Mouse (Mus musculus) WW6 (cell line): Measurements from ENCODE around the gene Cdkn3.
"Not testable (repeated sequence)": the region's sequence is repeated elsewhere in the genome, so short reads cannot be mapped to it uniquely, and the experiment has no call there.

ENCODE experiments used
- DNase-seq: peaks from one replicate; pipeline ENCODE4 v3.0.0-alpha.2; 2013; ENCODE audit warnings: low read depth, low spot score

Gene Cdkn3

GRCm38 (mm10) chr14:46760355-46761029 is at the start of gene Cdkn3:
Gene Cdkn3, plus strand, starts transcription at chr14:46760541.
- DNase-seq, result peak; percentile 75

DNA sequence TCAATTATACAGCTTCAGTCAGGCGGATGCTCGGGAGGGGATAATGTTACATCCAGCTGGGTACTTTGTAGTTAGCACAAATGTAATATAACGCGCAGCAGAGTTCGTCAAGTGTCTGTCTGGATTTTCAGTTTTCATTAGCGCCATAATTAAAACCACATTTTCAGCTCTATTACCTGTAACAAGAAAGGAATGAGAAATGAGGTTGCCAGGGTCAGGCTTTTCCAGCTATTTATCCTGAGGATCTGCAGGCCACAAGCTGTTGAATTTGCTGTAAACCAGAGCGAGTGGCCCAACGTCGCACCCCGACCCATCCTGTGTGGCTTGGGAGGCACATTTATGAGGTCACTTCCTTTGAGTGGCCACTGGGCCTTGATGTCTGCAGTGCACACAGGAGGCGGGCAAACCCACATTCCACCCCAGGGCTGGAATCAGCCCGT is 41.8 kb upstream of the Cdkn3 start:
- no peak for DNase-seq

DNA sequence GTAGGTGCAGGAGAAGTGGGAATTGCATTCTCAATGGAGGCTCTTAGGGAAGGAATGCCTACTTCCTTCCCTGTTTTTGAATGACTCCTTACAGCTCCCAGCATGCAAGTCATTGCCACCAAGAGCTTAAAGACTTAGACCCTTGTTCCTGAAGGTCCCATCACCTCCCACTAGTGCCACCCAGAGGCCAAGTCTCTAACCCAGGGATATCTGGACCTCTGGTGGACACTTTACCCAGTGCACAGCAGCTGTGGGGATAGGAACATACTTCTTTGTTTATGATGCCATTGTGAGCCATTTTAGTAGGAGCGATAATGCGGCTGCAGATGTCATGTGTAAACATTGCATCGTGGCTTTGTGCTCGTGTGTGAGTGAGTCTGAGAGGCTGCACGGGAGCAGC is 38.3 kb upstream of the Cdkn3 start:
- DNase-seq, result no peak

DNA sequence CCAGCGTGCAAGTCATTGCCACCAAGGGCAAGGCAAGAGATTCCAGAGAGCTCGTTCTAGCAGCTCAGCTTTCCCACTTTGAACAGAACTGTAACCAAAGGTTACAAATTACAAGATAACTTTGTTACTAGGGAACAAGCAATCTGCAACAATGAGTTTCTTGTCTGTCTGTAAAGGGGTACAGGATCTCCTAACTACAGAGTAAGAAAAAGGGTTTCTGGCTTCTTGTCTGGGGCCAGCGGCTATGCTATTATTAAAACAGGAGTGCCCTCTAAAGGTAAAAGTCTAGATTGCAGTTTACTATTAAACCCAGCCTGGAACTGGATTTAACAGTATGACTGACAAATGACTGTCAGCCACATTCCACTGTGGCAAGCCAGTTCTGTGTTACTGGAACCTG is 36.5 kb upstream of the Cdkn3 start:
- no peak for DNase-seq

DNA sequence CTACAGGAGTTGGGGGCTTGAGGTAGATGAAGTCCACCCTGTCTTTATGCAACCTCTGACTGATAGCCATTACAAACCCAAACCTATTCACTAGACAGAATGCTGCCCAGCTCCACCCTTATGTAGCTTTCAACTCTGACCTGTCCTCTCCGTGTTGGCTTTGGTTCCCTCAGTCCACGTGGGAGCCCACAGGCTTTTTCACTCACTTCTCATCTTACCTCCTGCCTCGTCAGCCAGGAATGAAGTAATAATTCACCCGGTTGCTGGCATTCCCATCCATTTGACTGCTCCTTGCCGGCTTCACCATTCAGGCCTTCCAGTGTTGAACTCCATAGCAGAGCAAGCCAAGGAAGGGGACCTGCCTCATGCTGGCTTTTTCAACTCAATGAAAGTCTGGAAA is 35.4 kb upstream of the Cdkn3 start:
- no peak for DNase-seq

- no peak for DNase-seq
Measured at GRCm38 (mm10) chr14:46725743-46726142, 34.6 kb upstream of the Cdkn3 start.

- DNase-seq, result no peak
Measured at GRCm38 (mm10) chr14:46734262-46734661, 26.1 kb upstream of the Cdkn3 start.

DNA sequence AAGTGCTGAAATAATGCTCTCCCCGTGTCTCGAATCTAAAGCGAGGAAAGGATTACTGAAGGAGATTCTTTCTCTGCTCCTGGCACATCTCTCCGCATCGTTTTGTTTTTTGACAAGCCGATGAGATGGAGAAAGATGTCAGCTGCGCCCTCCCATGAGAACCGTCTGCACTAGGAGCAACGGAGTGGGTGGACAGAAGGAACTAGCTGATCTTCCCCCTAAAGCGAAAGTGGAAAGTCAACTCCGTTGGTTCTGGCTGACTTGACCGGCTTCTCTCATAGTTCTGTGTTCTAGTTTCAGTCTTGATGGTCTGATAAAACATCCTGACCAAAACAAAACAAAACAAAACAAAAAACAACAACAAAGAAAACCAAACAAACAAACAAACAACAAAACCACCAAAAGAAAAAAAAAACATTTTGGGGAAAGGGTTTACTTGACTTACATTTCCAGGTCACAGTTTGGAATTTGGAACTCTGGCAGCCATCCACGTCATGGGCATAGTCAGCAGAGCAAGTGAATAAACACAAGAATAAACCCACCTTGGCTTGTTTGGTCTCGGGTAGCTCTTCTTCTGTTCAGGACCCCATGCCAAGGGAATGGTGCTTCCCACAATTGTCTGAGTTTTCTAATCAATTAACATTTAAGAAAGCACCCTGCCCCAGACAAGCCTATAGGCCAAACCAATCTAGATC is 25.4 kb upstream of the Cdkn3 start:
- DNase-seq, result no peak

- no peak for DNase-seq
Measured at GRCm38 (mm10) chr14:46736366-46736765, 24.0 kb upstream of the Cdkn3 start.

GRCm38 (mm10) chr14:46737346-46737745 is 23.0 kb upstream of the Cdkn3 start:
- not testable (repeated sequence) for DNase-seq

DNA sequence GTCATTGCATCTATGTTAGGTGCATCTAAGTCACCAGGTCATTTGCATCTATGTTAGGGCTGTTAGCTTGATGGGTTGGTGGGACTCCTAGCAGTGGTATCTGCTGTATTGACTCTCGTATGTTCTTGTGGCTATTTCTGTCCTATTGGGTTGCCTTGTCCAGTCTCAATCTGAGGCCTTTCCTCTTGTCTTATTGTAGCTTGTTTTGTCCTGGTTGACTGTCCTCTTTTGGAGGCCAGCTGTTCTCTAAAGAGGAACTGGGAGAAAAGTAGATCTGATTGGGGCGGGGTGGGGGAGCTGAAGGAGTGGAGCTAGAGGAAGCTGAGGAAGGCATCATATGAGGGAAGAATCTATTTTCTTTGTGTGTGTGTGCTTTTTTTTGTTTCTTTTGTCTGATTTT is 17.7 kb upstream of the Cdkn3 start:
- no peak for DNase-seq

- DNase-seq, result no peak
Measured at GRCm38 (mm10) chr14:46745413-46745812, 14.9 kb upstream of the Cdkn3 start.

DNA sequence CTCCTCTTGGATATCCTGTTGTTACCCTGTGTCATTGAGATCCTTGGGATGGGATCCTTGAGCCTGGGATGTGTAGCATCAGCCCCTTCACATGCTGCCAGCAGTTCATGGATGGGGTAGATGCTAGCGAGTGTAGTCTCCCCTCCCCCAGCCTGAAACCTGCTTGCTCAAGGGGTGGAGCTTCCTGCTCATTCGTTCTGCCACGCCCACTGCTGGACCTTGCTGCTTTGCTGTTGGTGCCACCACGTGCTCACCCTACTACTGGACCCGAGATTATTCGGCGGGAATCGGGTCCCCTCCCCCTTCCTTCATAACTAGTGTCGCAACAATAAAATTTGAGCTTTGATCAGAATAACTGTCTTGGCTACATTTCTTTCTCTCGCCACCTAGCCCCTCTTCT is 6.0 kb upstream of the Cdkn3 start:
- DNase-seq, result not testable (repeated sequence)

- DNase-seq, result no peak
Measured at GRCm38 (mm10) chr14:46755851-46756250, 4.5 kb upstream of the Cdkn3 start.

GRCm38 (mm10) chr14:46757736-46758135 is 2.6 kb upstream of the Cdkn3 start:
- no peak for DNase-seq

- no peak for DNase-seq
Measured at GRCm38 (mm10) chr14:46759970-46760354, 379 bp upstream of the Cdkn3 start.

DNA sequence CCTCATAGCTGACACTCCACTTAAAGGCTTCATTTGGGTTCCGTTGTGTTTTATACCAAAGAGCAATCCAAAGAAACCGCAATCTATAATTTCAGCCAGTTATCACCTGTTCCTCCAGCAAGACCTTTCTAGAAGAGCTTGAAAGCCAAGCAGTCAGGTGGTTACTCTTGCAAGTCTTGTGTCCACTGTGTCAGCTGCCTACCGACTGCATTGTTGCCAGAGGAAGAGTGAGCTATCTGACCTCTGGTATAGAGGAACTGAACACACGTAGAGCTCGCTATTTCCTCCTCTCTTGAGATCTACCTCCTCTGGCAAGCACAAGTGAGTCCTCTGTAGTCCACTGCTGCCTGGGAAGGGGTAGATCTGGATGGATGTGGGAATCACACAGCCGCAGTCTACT is 845 bp downstream of the Cdkn3 start:
- DNase-seq, result no peak

DNA sequence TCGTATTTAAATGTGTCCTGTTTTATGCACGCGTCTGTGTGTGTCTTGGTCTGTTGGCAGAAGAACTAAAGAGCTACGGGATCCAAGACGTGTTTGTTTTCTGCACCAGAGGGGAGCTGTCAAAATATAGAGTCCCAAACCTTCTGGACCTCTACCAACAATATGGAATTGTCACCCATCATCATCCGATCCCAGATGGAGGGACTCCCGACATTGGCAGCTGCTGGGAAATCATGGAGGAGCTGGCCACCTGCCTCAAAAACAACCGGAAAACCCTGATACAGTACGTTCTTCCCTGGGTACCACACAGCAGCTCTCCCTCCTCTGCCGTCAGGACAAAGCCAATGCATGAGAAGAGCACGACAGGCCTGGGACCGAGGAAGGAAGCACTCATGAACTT is 6.8 kb downstream of the Cdkn3 start:
- no peak for DNase-seq

DNA sequence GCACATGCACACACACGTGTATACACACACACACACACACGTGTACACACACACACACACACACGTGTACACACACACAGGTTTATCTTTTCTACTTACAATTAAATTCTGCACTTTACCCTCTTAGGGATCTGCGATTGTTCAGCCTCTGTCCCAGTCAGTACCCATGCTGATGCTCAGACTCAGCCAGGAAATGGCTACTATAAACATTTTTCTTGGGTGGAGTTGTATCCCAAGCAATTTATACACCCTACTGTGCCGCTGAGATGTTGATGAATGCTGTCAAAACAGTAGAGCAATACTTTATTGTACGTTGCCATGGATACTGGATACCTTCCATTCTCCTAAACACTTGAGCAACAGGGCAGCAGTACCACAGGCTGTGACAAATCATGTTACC is 9.7 kb downstream of the Cdkn3 start:
- no peak for DNase-seq

DNA sequence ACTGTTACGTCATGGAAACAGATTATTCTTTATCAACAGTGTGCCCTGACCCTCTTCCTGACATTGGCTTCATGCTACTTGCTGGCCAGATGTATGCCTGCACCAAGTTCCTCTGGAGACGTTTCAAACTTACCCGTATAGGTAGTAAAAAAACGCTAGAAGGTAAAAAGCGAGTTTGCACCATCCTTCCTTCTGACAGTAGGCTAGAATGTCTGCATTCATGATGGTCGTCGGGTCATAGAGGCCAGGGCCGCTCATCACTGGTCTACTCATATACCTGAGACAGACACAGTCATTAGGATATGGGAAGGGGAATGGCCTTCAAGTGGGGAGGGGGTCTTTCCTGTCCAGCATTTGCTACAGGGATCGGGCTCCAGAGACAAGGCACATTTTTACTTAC is 18.4 kb downstream of the Cdkn3 start:
- DNase-seq, result no peak

DNA sequence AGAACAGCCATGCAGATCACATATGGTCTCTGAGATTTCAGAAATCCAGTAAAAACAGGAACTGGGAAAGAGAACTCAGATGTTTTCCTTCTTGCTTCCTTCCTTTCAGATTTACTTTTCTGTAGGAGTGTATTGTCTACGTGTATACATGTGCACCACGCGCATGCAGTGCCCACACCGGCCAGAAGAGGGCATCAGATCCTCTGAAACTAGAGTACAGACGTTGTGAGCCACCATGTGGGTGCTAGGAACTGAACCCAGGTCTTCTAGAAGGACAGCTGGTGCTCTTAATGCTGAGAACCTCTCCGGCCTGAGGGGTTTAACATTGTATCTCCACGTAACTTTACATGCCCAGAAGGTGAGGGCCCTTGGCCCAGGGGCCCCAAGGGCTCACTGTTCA is 18.9 kb downstream of the Cdkn3 start:
- no peak for DNase-seq

- DNase-seq, result no peak
Measured at GRCm38 (mm10) chr14:46781086-46781485, 20.7 kb downstream of the Cdkn3 start.

DNA sequence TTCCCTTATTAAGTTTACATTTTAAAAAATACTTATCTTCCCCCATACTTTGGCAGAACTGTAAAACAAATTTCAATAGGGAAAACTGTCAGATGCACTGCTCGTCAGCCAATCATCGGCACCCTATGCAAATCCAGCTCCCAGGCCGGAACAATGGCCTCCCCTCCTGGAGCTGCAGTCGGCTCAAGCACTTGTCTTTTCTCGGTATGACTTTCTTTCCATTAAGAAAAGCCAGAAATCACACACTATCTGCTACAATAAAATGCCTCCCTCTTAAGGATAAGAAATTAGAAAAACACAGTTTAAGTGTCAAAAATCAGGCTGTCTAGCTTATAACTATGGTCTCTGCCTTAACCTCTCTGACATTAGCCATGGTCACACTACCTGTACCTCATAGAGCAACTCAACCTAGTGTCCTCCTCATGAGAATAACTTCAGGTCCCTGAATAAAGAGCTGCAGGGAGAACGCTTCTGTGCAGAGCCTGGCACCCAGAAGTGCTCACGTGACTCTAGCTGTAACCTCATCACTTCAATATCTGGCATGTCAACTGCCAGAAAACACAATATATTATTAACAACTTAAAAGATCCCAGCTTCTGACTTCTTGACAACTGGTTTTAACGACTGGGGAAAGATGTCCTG is 22.0 kb downstream of the Cdkn3 start:
- DNase-seq, result no peak
